Mouse (Mus musculus): ENCODE data around the gene Ccdc126. TPM values are rescaled to one million over a fixed set of nuclear protein-coding genes. Genes with fewer than 3 reads are reported as not detected.

Gene Ccdc126
- total and polyA plus RNA-seq, 3 experiments: 2.3 to 6.1 (median 2.8) TPM

DNA sequence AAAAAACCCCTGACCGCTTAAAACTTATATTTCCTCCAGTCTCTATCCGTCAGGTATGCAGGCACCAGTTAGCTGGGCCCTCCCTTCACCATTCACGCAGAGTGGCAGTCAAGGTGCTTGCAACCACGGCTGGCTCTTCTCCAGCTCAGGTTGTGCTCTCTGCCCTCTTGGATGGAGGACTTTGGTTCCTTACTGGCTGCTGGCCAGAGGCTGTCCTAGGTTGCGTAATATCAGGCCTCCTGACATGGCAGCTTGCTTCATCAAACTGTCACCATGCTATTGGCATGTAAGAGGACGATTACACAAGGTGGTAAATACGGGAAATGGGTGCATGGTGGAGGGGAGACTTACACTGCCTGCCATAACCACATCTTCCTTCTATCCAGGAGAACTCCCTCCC, 30.8 kb downstream of the Ccdc126 start:
- H3K9me3 ChIP-seq (replicated peaks; ENCODE audit: low read length): no peaks in the 10 kb centered on the region
- no peaks in the 10 kb centered on the region for H3K27me3 ChIP-seq (replicated peaks)
- H3K79me2 ChIP-seq (replicated peaks; ENCODE audit: control insufficient read depth, extremely low read depth, insufficient read depth, poor library complexity, severe bottlenecking): no peaks in the 10 kb centered on the region
- H3K4me1 ChIP-seq (ENCODE audit: control insufficient read depth in 1 of 2, insufficient read depth in 2 of 2): peaks cover 0 to 3% of the 10 kb centered on the region in 2 experiments; a peak in 1 of 4 replicates
- H3K4me3 ChIP-seq (replicated peaks in 1 of 3; ENCODE audit: low read depth in 2 of 3, low read length in 2 of 3, poor library complexity in 1 of 3): no peak overlapping the region
- H3K4me2 ChIP-seq (ENCODE audit: insufficient read depth, low read depth, poor library complexity, severe bottlenecking): no peak overlapping the region
- H3K9ac ChIP-seq (ENCODE audit: insufficient read depth, low read depth): no peak overlapping the region
- TF ChIP-seq KAT2A (IDR thresholded peaks at IDR 0.05; ENCODE audit: insufficient replicate concordance, low read length): no peak
- no peak for TF ChIP-seq USF2 (conservative IDR thresholded peaks at IDR 0.05; ENCODE audit: low read depth, low read length)
- no peak for TF ChIP-seq ZC3H11A (IDR thresholded peaks at IDR 0.05; ENCODE audit: low read depth, low read length)
- no peak for TF ChIP-seq POLR2A (IDR thresholded peaks at IDR 0.05; ENCODE audit: low read depth, low read length)
- no peak for TF ChIP-seq USF1 (IDR thresholded peaks at IDR 0.05; ENCODE audit: low read depth, low read length)
- H3K36me3 ChIP-seq (replicated peaks in 1 of 2; ENCODE audit: control insufficient read depth in 1 of 2, insufficient read depth in 1 of 2, low read length in 1 of 2): no peaks in the 10 kb centered on the region
- no peak overlapping the region for H3K27ac ChIP-seq (ENCODE audit: insufficient read depth, low read depth)
- DNase-seq (ENCODE audit: extremely low read depth): no peak
- dilution Hi-C loops (cut with MboI; ENCODE audit: extremely low pct_ligation_motif_present, extremely low pct_unique_long_range_greater_than_20kb, low sequenced_read_pairs) (no loop called here), in situ Hi-C loops (cut with MboI; ENCODE audit: low pct_ligation_motif_present, low pct_unique_long_range_greater_than_20kb, low sequenced_read_pairs) (no loop called here)

DNA sequence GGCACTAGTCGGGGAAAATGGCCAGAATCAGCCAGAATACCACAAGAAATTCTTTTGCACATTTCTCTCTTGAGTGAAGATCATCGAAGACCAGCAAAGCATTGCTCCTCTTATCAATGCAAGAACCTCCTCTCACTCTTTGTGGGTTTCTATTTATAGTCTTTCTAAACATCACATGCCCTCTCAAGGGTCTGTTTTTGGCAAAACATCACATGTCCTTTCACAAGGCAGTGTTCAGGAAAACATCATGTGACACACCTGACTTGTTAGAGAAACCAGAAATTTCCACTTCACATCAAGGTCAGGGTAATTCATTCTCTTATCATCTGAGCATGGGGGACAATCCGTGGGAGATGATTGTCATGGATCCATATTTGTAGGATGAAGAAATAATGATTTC, 35.5 kb downstream of the Ccdc126 start:
- DNase-seq (ENCODE audit: extremely low read depth): no peak
- TF ChIP-seq MEF2A (IDR thresholded peaks at IDR 0.05; ENCODE audit: borderline replicate concordance, low read depth, low read length) (no peak), ZMIZ1 (IDR thresholded peaks at IDR 0.05; ENCODE audit: low read depth, low read length) (no peak), TBP (conservative IDR thresholded peaks at IDR 0.05; ENCODE audit: low read depth, low read length) (no peak), ELF1 (IDR thresholded peaks at IDR 0.05; ENCODE audit: low read depth, low read length) (no peak), POLR2A (IDR thresholded peaks at IDR 0.05; ENCODE audit: low read depth, low read length) (no peak), MXI1 (IDR thresholded peaks at IDR 0.05; ENCODE audit: low read depth, low read length) (no peak), IRF4 (IDR thresholded peaks at IDR 0.05; ENCODE audit: low read depth, low read length) (no peak), TCF12 (IDR thresholded peaks at IDR 0.05; ENCODE audit: low read depth, low read length) (no peak), JUN (IDR thresholded peaks at IDR 0.05; ENCODE audit: insufficient read depth, low read depth, low read length) (no peak), ZNF384 (IDR thresholded peaks at IDR 0.05; ENCODE audit: low read depth, low read length) (no peak), NELFE (IDR thresholded peaks at IDR 0.05; ENCODE audit: low read depth, low read length) (no peak), POLR2AphosphoS2 (IDR thresholded peaks at IDR 0.05; ENCODE audit: low read depth, low read length) (no peak), RAD21 (IDR thresholded peaks at IDR 0.05; ENCODE audit: low read depth, low read length) (no peak), MAX (IDR thresholded peaks at IDR 0.05; ENCODE audit: low read length) (no peak), SMC3 (IDR thresholded peaks at IDR 0.05; ENCODE audit: low read depth, low read length) (no peak), NRF1 (IDR thresholded peaks at IDR 0.05; ENCODE audit: low read depth, low read length) (no peak), MYC (IDR thresholded peaks at IDR 0.05; ENCODE audit: low read depth, low read length) (no peak), GABPA (IDR thresholded peaks at IDR 0.05; ENCODE audit: insufficient replicate concordance, low read depth, low read length) (no peak), HCFC1 (IDR thresholded peaks at IDR 0.05; ENCODE audit: low read depth, low read length) (no peak)
- dilution Hi-C loops (cut with MboI; ENCODE audit: extremely low pct_ligation_motif_present, extremely low pct_unique_long_range_greater_than_20kb, low sequenced_read_pairs): no loop called here
- no peaks in the 10 kb centered on the region for H3K9me3 ChIP-seq (replicated peaks; ENCODE audit: low read length)
- no peak overlapping the region for H3K4me3 ChIP-seq (replicated peaks in 1 of 3; ENCODE audit: low read depth in 2 of 3, low read length in 2 of 3, poor library complexity in 1 of 3)
- H3K4me2 ChIP-seq (ENCODE audit: insufficient read depth, low read depth, poor library complexity, severe bottlenecking): no peak overlapping the region
- H3K27ac ChIP-seq (ENCODE audit: insufficient read depth, low read depth): no peak overlapping the region
- H3K9ac ChIP-seq (ENCODE audit: insufficient read depth, low read depth): no peak overlapping the region
- no peaks in the 10 kb centered on the region for H3K36me3 ChIP-seq (replicated peaks in 1 of 2; ENCODE audit: control insufficient read depth in 1 of 2, insufficient read depth in 1 of 2, low read length in 1 of 2)
- no peaks in the 10 kb centered on the region for H3K79me2 ChIP-seq (replicated peaks; ENCODE audit: control insufficient read depth, extremely low read depth, insufficient read depth, poor library complexity, severe bottlenecking)
- no peaks in the 10 kb centered on the region for H3K27me3 ChIP-seq (replicated peaks)
- H3K4me1 ChIP-seq (ENCODE audit: control insufficient read depth in 1 of 2, insufficient read depth in 2 of 2): peaks cover 0 to 3% of the 10 kb centered on the region in 2 experiments; a peak in 1 of 4 replicates
- in situ Hi-C loops (cut with MboI; ENCODE audit: low pct_ligation_motif_present, low pct_unique_long_range_greater_than_20kb, low sequenced_read_pairs): no loop called here

All from CH12.LX (cell line).